Mouse (Mus musculus) ES-CJ7 (cell line): Measurements from ENCODE around the gene Nol11.

Source experiments
- DNase-seq: peaks from one replicate; pipeline ENCODE4 v3.0.0; 2011; ENCODE audit warnings: low read depth, low spot score

Gene Nol11

DNA sequence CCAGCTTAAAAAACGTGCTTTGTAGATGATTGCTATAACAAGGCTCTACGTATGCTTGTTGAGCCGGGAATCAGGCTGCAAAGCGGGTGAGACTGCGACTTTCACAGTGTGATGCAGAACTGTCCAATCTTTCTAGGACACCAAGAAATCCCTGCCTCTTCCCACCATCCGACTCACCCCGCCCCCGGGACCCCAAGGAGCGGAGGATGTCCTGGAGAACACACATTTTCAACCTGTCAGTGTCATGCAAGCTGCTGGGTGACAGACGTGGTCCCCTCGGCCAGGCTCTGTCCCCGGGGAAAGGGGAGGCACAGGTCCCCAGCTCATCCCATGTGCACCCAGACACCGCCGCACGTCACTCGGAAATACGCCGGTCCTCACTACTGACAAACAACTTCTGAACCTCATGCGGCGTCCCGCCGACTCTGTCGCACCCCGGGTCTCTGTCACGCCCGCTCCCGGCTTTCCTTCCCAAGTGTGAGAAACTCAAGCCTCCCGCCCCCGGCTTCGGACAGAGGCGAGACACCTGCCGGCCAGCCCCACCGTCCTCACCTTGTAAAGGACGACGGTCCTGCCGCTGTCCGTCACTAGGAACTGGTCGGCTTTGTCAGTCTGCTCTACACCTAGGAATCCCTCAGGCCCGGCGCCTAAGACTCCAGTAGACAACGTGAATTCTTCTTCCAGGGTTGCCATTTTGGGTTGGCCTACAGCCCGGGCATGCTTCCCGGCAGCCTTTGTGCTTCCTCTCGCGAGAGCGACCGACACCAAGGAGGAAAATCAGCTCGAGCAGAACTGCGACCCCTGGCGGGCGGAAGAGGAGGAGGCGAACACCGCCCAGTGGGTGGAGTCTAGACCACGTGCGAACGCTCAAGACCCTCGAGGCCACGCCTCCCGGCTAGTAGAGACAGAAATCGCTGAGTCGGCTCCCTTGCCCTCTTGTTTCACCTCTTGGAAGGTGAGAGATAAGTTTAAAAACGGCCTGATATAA lies at the start of gene Nol11:
Nol11 (minus strand) TSS at position 817 of the 988 bp plus-strand sequence.
- peak; percentile 99 for DNase-seq

- peak; percentile 38 for DNase-seq
These were observed 49.3 kb upstream of the Nol11 start for GRCm38 (mm10) chr11:107238506-107238905.

DNA sequence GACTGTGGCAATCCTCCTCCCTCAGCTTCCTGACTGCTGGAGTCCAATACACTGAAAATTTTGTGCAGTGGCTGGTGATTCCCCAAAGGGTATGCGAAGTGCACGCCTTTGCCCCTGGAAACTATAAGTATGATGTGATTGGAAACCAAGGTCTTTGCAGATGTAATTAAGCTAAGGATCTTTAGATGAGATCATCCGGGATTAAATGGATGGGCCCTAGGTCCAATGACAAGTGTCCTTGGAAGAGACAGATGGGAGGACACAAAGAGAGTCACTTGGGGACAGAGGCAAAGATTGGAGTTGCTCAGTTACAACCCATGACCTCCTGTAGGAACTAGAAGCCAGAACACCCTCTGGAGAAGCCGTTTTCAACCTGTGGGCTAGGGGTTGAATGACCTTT lies 48.4 kb upstream of the Nol11 start:
- no peak for DNase-seq

DNA sequence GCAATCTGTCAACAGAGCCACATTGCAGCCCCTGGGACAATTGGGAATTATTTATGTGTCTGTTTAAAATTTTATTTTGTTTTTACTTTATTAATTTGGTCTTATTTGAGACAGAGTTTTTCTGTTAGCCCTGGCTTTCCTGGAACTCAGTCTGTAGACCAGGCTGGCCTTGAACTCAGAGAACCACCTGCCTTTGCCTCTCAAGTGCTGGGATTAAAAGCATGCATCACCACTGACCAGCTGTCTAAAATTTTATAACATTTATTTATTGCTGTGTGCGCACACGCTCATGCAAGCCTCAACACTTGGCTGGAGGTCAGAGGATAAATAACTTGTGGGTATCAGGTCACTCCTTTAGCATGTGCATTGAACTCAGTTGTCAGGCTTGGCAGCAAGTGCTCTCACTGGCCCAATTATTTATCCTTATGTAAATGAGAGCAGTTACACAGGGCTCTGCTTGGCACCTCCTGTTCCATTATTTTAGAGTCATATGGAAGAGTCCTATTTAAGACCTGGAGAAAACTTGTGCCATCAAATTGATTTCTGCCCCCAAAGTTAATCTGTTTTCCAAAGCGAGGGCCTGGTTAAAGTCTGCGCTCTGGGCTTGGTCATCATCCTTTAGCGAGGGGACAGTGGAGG lies 44.2 kb upstream of the Nol11 start:
- DNase-seq: no peak

DNA sequence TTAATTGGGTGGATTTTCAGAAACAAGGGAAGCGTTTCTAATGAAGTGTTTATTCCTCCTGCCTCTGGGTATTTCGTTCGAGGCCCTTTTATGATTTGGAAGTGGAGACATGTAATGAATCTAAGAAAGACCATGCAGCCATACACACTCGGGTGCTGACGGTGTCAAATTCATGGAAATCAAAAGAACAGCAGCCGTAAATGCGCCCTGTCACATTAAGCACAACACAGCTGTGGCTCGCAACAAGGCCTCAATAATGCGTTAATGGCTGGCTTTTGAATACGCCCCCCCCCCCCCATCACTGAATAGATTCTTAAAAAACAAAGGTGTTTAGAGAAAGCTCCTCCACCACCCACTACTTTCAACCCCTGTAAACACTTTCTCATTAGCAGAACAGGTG lies 40.9 kb upstream of the Nol11 start:
- DNase-seq: no peak

DNA sequence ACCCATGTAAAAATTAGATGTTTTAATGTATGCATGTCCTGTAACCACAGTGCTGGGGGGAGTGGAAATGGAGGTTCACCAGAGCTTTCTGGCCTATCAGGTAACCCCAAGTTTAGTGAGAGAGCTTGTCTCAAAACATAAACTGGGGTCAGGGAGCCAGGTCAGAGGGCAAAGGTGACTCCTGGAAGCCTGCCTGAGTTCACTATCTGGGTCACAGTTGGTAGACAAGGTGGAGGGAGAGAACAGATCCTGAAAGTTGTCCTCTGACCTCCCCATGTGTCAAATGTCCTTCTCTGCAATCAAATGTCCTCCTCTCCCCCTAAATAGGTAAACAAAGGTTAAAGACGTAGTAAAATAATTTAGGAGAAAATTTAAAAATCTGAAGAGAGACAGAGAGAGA lies 37.2 kb upstream of the Nol11 start:
- no peak for DNase-seq

- DNase-seq: no peak
These were observed 36.8 kb upstream of the Nol11 start for GRCm38 (mm10) chr11:107226013-107226412.

DNA sequence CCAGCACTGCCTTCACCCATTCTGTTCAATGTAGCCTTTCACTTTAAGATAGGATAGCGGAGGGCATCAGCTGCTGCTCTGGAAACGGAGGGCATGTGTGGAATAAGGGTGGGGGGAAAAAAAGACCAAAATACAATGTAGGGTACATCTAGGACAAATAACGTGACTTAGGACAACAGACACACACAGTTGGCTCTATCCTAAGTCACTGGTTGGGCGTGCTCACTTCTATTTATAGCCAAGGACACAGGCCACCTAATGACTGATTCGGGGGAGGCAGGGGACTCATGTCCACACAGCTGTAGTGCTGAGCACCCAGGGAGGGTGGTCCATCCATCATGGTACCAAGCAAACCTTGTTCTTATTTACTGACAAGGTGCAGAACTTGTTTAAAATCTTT lies 36.1 kb upstream of the Nol11 start:
- DNase-seq: no peak

- no peak for DNase-seq
These were observed 34.6 kb upstream of the Nol11 start for GRCm38 (mm10) chr11:107223667-107224214.

- no peak for DNase-seq
These were observed 34.0 kb upstream of the Nol11 start for GRCm38 (mm10) chr11:107223169-107223561.

DNA sequence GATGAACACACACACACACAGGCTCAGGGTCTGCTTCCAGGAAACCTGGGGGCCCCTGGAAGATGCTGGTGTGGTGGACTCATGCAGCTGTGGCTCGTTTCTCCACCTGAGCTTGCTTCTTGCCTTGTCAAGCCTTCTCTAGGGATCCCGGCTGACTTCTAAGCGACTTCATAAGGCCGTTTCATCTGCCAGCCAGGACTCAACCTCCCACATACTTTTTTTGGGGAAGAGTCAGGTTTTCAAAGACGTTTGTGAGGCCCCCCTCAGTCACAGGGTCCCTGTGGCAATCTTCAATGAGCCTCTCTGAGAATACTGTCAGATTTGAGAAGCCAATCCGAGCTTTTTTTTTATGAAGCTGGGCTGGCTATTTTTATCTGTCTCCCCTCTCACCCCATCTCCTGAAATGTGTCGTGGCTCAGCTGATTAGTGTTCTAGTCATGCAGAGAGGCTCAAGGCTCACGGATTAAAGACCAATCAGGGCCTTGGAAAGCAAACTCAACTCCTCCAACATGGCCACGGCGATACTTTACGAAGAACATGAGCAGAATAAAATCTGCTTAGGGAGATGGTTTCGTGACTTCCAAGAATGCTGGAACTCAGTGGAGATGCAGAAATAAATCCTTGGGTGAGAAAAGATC lies 33.5 kb upstream of the Nol11 start:
- DNase-seq: no peak

GRCm38 (mm10) chr11:107215111-107215510 lies 25.9 kb upstream of the Nol11 start:
- peak; percentile 65 for DNase-seq

DNA sequence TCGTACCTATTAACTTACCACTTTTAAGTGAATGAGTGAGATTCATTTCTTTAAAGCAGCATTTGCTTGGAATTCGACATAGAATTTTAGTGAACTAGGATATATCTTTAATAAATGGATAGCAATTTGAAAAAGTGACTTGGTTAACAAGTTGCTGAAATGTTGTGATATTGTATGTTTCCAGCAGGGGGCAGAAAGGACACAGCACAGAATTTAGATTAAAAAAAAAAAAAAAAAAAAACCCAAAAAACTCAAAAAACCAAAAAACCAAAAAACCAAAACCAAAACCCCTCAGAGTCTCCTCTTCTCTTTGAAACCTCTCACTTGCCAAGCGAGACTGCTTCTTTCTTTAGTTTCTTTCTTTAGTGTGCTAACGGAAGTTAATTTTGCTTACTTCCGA lies 24.6 kb upstream of the Nol11 start:
- peak; percentile 58 for DNase-seq

GRCm38 (mm10) chr11:107209818-107210217 lies 20.6 kb upstream of the Nol11 start:
- DNase-seq: peak; percentile 60

DNA sequence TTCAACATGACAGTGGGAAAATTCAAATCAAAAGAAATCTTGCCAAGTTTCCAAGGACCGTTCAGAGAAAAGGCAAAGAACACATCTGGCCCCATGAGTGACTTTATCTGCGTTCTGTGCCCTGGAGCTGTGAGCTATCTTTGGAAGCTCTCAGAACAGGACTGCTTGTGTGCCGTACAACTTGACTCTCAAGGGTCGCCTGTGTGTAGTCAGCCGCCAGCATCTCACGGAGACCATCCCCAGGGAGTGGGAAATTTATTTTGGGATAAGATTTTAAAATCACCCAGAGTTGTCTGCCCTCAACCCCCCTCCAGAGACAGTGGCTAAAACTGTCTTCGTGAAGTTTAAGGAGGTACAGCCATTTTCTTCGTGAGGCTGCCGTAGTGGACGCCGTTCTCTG lies 12.6 kb upstream of the Nol11 start:
- no peak for DNase-seq

DNA sequence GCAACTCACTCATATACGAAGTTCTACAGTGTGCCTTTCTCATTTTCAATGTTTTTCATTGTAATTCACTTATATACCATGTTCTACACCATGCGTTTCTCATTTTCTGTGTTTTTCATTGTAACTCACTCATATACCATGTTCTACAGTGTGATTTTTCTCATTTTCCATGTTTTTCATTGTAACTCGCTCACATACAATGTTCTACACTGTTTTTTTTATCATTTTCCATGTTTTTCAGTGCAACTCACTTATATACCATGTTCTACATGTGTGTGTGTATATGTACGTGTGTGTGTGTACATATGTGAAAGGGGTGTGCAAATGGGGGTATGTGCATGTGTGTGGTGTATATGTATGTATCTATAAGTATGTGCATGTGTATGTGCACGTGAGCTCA lies 10.1 kb upstream of the Nol11 start:
- no peak for DNase-seq

DNA sequence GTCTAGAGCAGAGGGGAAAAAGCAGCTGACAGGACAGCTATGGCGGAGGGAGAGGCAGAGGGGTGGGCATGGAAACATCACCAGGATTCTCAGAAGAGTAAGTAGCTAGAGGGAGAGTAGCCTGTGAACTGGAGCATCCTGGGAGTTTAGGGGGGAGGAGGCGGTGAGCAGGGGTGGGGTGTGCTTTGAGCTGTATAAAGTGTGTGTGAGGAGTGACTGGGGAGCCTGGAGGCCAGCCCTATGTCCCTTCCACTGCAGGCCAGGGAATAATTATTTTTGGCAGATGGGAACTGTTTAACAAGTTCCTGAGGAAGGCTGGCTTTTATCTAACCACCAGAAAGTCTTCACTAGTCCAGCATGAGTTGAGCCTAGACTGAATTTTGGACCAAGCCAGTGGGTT lies 6.2 kb upstream of the Nol11 start:
- peak; percentile 36 for DNase-seq

DNA sequence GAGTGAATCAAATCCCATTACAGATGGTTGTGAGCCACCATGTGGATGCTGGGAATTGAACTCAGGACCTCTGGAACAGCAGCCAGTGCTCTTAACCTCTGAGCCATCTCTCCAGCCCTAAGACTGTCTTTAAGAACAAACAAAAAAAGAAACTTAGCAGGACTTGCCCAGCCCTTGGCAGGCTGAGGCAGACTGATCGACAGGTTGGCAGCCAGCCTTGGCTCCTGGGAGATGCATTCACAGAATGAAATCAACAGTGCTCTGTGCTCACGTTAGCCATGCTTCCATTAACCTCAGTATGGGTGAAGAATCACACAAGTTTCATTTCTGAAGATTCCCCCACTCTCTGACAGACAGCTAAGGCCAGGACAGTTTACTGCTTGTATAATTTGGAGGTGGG lies 1.2 kb upstream of the Nol11 start:
- no peak for DNase-seq

- DNase-seq: no peak
These were observed 5.4 kb downstream of the Nol11 start for GRCm38 (mm10) chr11:107183777-107184176.

DNA sequence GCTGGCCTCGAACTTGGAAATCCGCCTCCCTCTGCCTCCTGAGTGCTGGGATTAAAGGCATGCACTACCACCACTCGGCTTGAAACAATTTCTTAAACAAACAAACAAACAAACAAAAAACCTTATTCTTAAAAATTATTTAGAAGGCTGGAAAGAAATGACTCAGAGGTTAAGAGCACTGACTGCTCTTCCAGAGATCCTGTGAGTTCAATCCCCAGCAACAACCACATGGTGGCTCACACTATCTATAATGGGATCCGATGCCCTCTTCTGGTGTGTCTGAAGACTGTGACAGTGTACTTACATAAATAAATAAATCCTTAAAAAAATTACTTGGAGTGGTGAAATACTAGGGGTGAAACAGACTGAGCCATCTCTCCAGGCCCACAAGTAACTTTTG lies 28.0 kb downstream of the Nol11 start:
- no peak for DNase-seq

GRCm38 (mm10) chr11:107159034-107159433 lies 30.1 kb downstream of the Nol11 start:
- DNase-seq: peak; percentile 81

GRCm38 (mm10) chr11:107156977-107157642 lies 32.1 kb downstream of the Nol11 start:
- no peak for DNase-seq
